Comparison of ENCODE assay signal across 7 mouse cellular contexts in the genomic region with DNA sequence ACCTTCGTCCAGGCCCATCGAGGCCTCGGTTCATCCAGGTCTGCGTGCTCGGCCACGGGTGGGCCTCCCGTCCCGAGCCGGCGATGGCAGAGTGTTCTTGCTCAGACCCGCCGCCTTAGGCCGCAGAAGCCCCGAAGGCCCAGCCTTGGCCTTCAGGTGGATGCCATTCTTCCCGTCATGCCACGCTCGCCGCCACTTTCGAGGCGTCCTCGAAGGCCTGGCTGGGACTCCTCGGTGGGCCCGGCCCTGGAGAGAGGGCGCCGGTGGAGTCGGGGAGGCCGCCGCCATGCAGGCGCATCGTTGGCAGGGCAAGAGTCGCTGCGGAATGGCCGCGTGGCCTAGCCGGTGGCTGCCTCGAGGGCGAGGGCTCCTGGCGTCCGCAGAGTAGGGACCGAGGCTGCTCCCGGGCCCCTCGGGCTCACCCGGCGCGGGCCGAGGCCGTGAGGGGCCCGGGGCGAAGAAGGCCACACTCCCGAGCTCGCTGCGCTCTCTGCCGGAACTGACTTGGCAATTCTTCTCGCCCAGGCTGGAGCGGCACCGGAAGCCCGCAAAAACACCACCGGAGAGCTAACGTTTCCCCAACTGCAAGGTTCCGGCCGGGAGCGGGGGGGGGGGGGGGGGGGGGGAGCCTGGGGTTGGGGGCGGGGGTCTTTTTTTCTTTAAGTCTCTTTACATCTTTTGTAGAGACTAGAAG. TPM values are rescaled to one million over a fixed set of nuclear protein-coding genes. Genes with fewer than 3 reads are reported as not detected.
A peak's percentile ranks its signal among the peaks of the same experiment; 100 is the strongest.
DNase-seq lines count a peak whose midpoint lies in the region; ATAC-seq and TF ChIP-seq lines count a peak whose summit lies in the region.
"Not testable (repeated sequence)": the region's sequence is repeated elsewhere in the genome, so short reads cannot be mapped to it uniquely, and the experiment has no call there.

No protein-coding gene starts in this region.

- peak; percentile 88 for DNase-seq in adrenal gland, postnatal 14 days
- DNase-seq in embryonic facial prominence, embryonic 11.5 days (ENCODE audit: low spot score): peak; percentile 83
- DNase-seq in heart, adult 8-10 months (ENCODE audit: low spot score): peak; percentile 73
- peak; percentile 80 for DNase-seq in kidney, adult 9 months
- DNase-seq in midbrain, postnatal 0 days (ENCODE audit: low spot score): peak; percentile 89
- peak; percentile 47 to 79 for DNase-seq in spleen, postnatal 10 days (ENCODE audit: low spot score in 2 of 2)

- not testable (repeated sequence) for H3K4me2 ChIP-seq in embryonic facial prominence, embryonic 11.5 days (ENCODE audit: low read depth, low read length)
- H3K4me2 ChIP-seq in limb, embryonic 15.5 days: peak overlapping the region; percentile 36
- H3K4me2 ChIP-seq in midbrain, postnatal 0 days (ENCODE audit: low read depth, low read length, poor library complexity, severe bottlenecking): peak overlapping the region; percentile 9; the same call in 1 of the 2 replicates

- H3K27me3 ChIP-seq in embryonic facial prominence, embryonic 11.5 days (ENCODE audit: control insufficient read depth, insufficient read depth, low read length); limb, embryonic 15.5 days; midbrain, postnatal 0 days (ENCODE audit: insufficient read depth, low read length): not testable (repeated sequence)

- H3K4me1 ChIP-seq in embryonic facial prominence, embryonic 11.5 days (ENCODE audit: control insufficient read depth, insufficient read depth, low read length); limb, embryonic 15.5 days; midbrain, postnatal 0 days (ENCODE audit: insufficient read depth, low read length): not testable (repeated sequence)

- not testable (repeated sequence) for H3K9me3 ChIP-seq in embryonic facial prominence, embryonic 11.5 days (replicated peaks; ENCODE audit: control insufficient read depth, low read length); limb, embryonic 15.5 days; midbrain, postnatal 0 days (ENCODE audit: low read length)

- not testable (repeated sequence) for H3K36me3 ChIP-seq in embryonic facial prominence, embryonic 11.5 days (replicated peaks; ENCODE audit: control insufficient read depth, insufficient read depth, low read depth, low read length); limb, embryonic 15.5 days; midbrain, postnatal 0 days (ENCODE audit: insufficient read depth, low read length)

- H3K4me3 ChIP-seq in embryonic facial prominence, embryonic 11.5 days (ENCODE audit: low read depth, low read length): peak overlapping the region; percentile 29
- H3K4me3 ChIP-seq in limb, embryonic 15.5 days: peak overlapping the region; percentile 36
- H3K4me3 ChIP-seq in midbrain, postnatal 0 days (ENCODE audit: low read depth, low read length): peak overlapping the region; percentile 36

- ATAC-seq in embryonic facial prominence, embryonic 11.5 days (replicated peaks; ENCODE audit: insufficient number of reproducible peaks, low FRiP score, low TSS enrichment, low read depth): peak; percentile 81
- peak; percentile 71; the same call in 1 of the 2 replicates for ATAC-seq in limb, embryonic 15.5 days (ENCODE audit: insufficient number of reproducible peaks, low FRiP score, low TSS enrichment, low read depth)
- ATAC-seq in midbrain, postnatal 0 days (ENCODE audit: low FRiP score): peak; percentile 89

- H3K27ac ChIP-seq in embryonic facial prominence, embryonic 11.5 days (replicated peaks; ENCODE audit: low read depth, low read length); limb, embryonic 15.5 days; midbrain, postnatal 0 days (ENCODE audit: low read depth, low read length): not testable (repeated sequence)

- H3K9ac ChIP-seq in embryonic facial prominence, embryonic 11.5 days (replicated peaks; ENCODE audit: low read length); limb, embryonic 15.5 days; midbrain, postnatal 0 days (replicated peaks; ENCODE audit: low read length, poor library complexity, severe bottlenecking): not testable (repeated sequence)

- TF ChIP-seq CTCF in midbrain, postnatal 0 days (IDR thresholded peaks at IDR 0.05): not testable (repeated sequence)

- WGBS in embryonic facial prominence, embryonic 11.5 days: 0% methylated on average over 5 of the region's 63 CpGs
- WGBS in limb, embryonic 15.5 days: 0% methylated on average over 12 of the region's 63 CpGs
- 0% methylated on average over 6 of the region's 63 CpGs for WGBS in midbrain, postnatal 0 days

RNA-seq across cellular contexts. Expression of gene Epb41l1, which starts 28.1 kb away (rescaled TPM):
- total RNA-seq in adrenal gland, postnatal 14 days (2021): 47.4 and 56.8 TPM in 2 replicates
- 3.2 and 3.3 TPM in 2 replicates for polyA plus RNA-seq in embryonic facial prominence, embryonic 11.5 days (2014; fragmentation: Nextera tagmentation; extraction: Ambion mirVana)
- total RNA-seq in heart, adult 8-10 months (2022): 1 to 10 TPM; 6.5 to 9.4 (median 7.6) TPM
- polyA plus RNA-seq in limb, embryonic 15.5 days (2015; fragmentation: Nextera tagmentation; extraction: Ambion mirVana): 2.6 and 3.1 TPM in 2 replicates
- 261 and 263 TPM in 2 replicates for total RNA-seq in midbrain, postnatal 0 days (2014; rRNA removed)
- polyA plus RNA-seq in midbrain, postnatal 0 days (2015; fragmentation: Nextera tagmentation; extraction: Ambion mirVana): 12.7 and 12.9 TPM in 2 replicates
